8 mouse cellular contexts compared by ENCODE assay signal in genomic region chr5:23616270-23617103, GRCm38 (mm10).
DNase-seq lines count a peak whose midpoint lies in the region; ATAC-seq and TF ChIP-seq lines count a peak whose summit lies in the region.

No protein-coding gene starts in this region.

- peak; percentile 82 for ATAC-seq in embryonic facial prominence, embryonic 15.5 days (ENCODE audit: insufficient number of reproducible peaks, low FRiP score, low TSS enrichment, low read depth)
- no peak; the same call in 1 of the 2 replicates for ATAC-seq in heart, embryonic 11.5 days (replicated peaks; ENCODE audit: insufficient number of reproducible peaks, low FRiP score, low TSS enrichment)
- peak; percentile 91 for ATAC-seq in kidney, embryonic 15.5 days (replicated peaks; ENCODE audit: low FRiP score)
- peak; percentile 69 for ATAC-seq in stomach, postnatal 0 days (ENCODE audit: low FRiP score, low TSS enrichment)

- DNase-seq in B cell, adult 2 months, result peak; percentile 59 to 60
- peak; percentile 60 for DNase-seq in liver
- peak; percentile 19 to 23 for DNase-seq in monocyte, adult 2 months (ENCODE audit: low read depth in 1 of 2, low spot score in 2 of 2)
- DNase-seq in stomach, postnatal 0 days (ENCODE audit: low spot score), result peak; percentile 48

- peak overlapping the region; percentile 62 for H3K4me3 ChIP-seq in bone marrow macrophage, adult 2 months (ENCODE audit: insufficient read depth, low read length)
- peak overlapping the region; percentile 50 for H3K4me3 ChIP-seq in embryonic facial prominence, embryonic 15.5 days (replicated peaks)
- H3K4me3 ChIP-seq in heart, embryonic 11.5 days (ENCODE audit: low read depth, low read length), result peak overlapping the region; percentile 51
- H3K4me3 ChIP-seq in kidney, embryonic 15.5 days (replicated peaks), result peak overlapping the region; percentile 51
- peak overlapping the region; percentile 49 for H3K4me3 ChIP-seq in stomach, postnatal 0 days (ENCODE audit: low read depth, low read length)

- peak overlapping the region; percentile 42; the same call in 1 of the 2 replicates for H3K9ac ChIP-seq in embryonic facial prominence, embryonic 15.5 days
- peak overlapping the region; percentile 77 for H3K9ac ChIP-seq in heart, embryonic 11.5 days (ENCODE audit: low read depth, low read length)
- peak overlapping the region; percentile 56 for H3K9ac ChIP-seq in kidney, embryonic 15.5 days
- H3K9ac ChIP-seq in stomach, postnatal 0 days (ENCODE audit: low read length), result peak overlapping the region; percentile 51

- no peaks in the 10 kb centered on the region for H3K27me3 ChIP-seq in embryonic facial prominence, embryonic 15.5 days
- no peaks in the 10 kb centered on the region for H3K27me3 ChIP-seq in heart, embryonic 11.5 days (ENCODE audit: control insufficient read depth, insufficient read depth, low read length)
- H3K27me3 ChIP-seq in kidney, embryonic 15.5 days, result no peaks in the 10 kb centered on the region
- H3K27me3 ChIP-seq in stomach, postnatal 0 days (ENCODE audit: control insufficient read depth, insufficient read depth, low read length), result no peaks in the 10 kb centered on the region

- TF ChIP-seq CTCF in bone marrow macrophage, adult 2 months (IDR thresholded peaks at IDR 0.05; ENCODE audit: low read depth, low read length), result no peak
- TF ChIP-seq CTCF in stomach, postnatal 0 days (IDR thresholded peaks at IDR 0.05; ENCODE audit: low read depth), result peak; percentile 39; the same call in 1 of the 2 replicates

- 3% methylated on average over 11 of the region's 11 CpGs for WGBS in embryonic facial prominence, embryonic 15.5 days
- 15% methylated on average over 11 of the region's 11 CpGs for WGBS in heart, embryonic 11.5 days (ENCODE audit: insufficient replicate concordance)
- 9% methylated on average over 11 of the region's 11 CpGs for WGBS in kidney, embryonic 15.5 days
- WGBS in stomach, postnatal 0 days, result 1% methylated on average over 11 of the region's 11 CpGs

- no peak for TF ChIP-seq POLR2A in bone marrow macrophage, adult 2 months (IDR thresholded peaks at IDR 0.05; ENCODE audit: borderline replicate concordance, low read depth, low read length)

- peak; percentile 64 for TF ChIP-seq EP300 in stomach, postnatal 0 days (optimal IDR thresholded peaks at IDR 0.05)

- no peaks in the 10 kb centered on the region for H3K36me3 ChIP-seq in embryonic facial prominence, embryonic 15.5 days
- no peaks in the 10 kb centered on the region for H3K36me3 ChIP-seq in heart, embryonic 11.5 days (ENCODE audit: control insufficient read depth, insufficient read depth, low read length)
- no peaks in the 10 kb centered on the region for H3K36me3 ChIP-seq in kidney, embryonic 15.5 days
- no peaks in the 10 kb centered on the region for H3K36me3 ChIP-seq in stomach, postnatal 0 days (ENCODE audit: control insufficient read depth, insufficient read depth, low read length)

- peaks cover 16% of the 10 kb centered on the region for H3K4me1 ChIP-seq in bone marrow macrophage, adult 2 months (ENCODE audit: control insufficient read depth, insufficient read depth, low read length)
- peaks cover 9% of the 10 kb centered on the region for H3K4me1 ChIP-seq in embryonic facial prominence, embryonic 15.5 days
- H3K4me1 ChIP-seq in heart, embryonic 11.5 days (ENCODE audit: control insufficient read depth, insufficient read depth, low read length), result peaks cover 5% of the 10 kb centered on the region; the same call in 1 of the 2 replicates
- no peaks in the 10 kb centered on the region for H3K4me1 ChIP-seq in kidney, embryonic 15.5 days
- H3K4me1 ChIP-seq in stomach, postnatal 0 days (replicated peaks; ENCODE audit: control insufficient read depth, insufficient read depth), result no peaks in the 10 kb centered on the region

- H3K9me3 ChIP-seq in embryonic facial prominence, embryonic 15.5 days (replicated peaks), result no peaks in the 10 kb centered on the region
- H3K9me3 ChIP-seq in heart, embryonic 11.5 days (replicated peaks; ENCODE audit: control insufficient read depth, low read length), result no peaks in the 10 kb centered on the region
- H3K9me3 ChIP-seq in kidney, embryonic 15.5 days (replicated peaks), result no peaks in the 10 kb centered on the region
- H3K9me3 ChIP-seq in stomach, postnatal 0 days (ENCODE audit: control insufficient read depth, low read length), result no peaks in the 10 kb centered on the region

- peak overlapping the region; percentile 48 for H3K4me2 ChIP-seq in embryonic facial prominence, embryonic 15.5 days (replicated peaks)
- peak overlapping the region; percentile 72 for H3K4me2 ChIP-seq in heart, embryonic 11.5 days
- H3K4me2 ChIP-seq in kidney, embryonic 15.5 days, result peak overlapping the region; percentile 65
- peak overlapping the region; percentile 64 for H3K4me2 ChIP-seq in stomach, postnatal 0 days (replicated peaks; ENCODE audit: low read depth)

- H3K27ac ChIP-seq in bone marrow macrophage, adult 2 months (ENCODE audit: insufficient read depth, low read depth, low read length), result peak overlapping the region; percentile 91
- peak overlapping the region; percentile 89 for H3K27ac ChIP-seq in embryonic facial prominence, embryonic 15.5 days (replicated peaks)
- H3K27ac ChIP-seq in heart, embryonic 11.5 days (ENCODE audit: low read depth, low read length), result peak overlapping the region; percentile 91
- H3K27ac ChIP-seq in kidney, embryonic 15.5 days, result peak overlapping the region; percentile 88
- H3K27ac ChIP-seq in stomach, postnatal 0 days (replicated peaks), result peak overlapping the region; percentile 89
